Mouse (Mus musculus) spleen, adult 18-20 months (tissue): ENCODE measurements around the gene Olfr507.
"Not testable (repeated sequence)": the region's sequence is repeated elsewhere in the genome, so short reads cannot be mapped to it uniquely, and the experiment has no call there.

ENCODE experiments used
- DNase-seq, 2 experiments: peaks; one replicate each; pipeline ENCODE4 v3.0.0; 2022; ENCODE audit warnings: mixed read lengths in 2 of 2

The Olfr507 gene

GRCm38 (mm10) chr7:108621514-108621913, at the start of gene Olfr507:
Olfr507 (plus strand) TSS chr7:108621814.
- DNase-seq = no peak

DNA sequence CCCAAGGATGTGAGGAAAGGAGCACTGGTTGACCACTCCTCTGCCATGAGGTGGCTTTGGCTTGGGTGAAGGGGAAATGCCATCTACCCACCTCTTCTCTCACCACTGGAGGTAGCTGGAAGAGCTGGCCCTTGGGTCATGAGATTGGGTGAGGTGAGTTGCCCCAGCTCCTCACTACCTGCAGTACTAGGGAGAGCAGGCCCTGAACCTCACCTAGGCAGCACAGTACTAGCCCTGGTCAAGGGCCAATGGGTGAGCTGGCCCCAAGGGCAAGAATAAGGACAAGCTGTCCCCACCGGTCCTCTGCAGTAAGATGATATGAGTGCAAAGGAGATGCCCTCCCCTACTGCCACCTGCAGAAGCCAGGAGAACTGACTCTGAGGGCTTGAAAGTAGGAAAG, 31.8 kb upstream of the Olfr507 start:
- no peak for DNase-seq

DNA sequence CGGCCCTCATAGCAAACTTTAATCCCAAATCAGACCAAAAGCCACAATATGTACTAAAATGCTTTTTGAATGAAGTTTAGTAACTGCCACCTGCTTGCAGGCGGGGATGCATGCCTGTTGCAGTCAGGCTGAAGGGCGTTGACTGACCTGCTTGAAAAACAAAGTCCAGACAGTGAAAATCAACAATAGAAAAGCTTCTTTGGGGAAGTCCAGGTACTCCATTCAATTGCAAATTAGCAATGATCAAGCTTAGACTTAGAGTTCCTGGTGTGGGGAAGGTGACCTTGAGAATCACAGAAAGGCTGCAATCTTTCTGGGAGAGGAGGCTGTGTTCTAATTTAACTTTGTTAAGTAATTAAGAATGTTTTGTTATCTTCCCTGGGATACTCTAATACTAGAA, 19.7 kb upstream of the Olfr507 start:
- DNase-seq = not testable (repeated sequence)

- no peak for DNase-seq
Observed at GRCm38 (mm10) chr7:108610487-108610886, 11.1 kb upstream of the Olfr507 start, which contains the start of gene Olfr506. Olfr506 (plus strand) TSS chr7:108610787.

GRCm38 (mm10) chr7:108614110-108614509, 7.5 kb upstream of the Olfr507 start:
- no peak for DNase-seq

DNA sequence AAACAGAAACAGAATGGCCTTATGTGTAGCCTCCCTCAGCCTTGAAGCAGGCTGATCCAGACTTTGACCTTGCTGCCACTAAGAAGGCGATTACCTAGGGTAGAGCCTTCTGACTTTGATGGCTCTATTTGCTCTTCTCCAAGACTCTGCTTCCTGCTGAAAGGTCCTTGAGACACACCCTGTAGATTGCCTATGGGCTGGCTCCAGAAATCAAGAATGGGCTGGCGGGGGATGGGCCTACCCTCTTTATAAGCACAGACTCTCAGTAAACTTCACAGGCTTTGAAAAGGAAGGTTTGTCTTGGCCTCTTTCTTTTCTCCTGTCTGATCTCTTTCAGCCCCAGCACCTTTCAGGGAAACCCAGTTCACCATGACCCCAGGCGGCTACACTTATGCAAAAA, 4.8 kb upstream of the Olfr507 start:
- DNase-seq = not testable (repeated sequence)

GRCm38 (mm10) chr7:108629694-108630093, 8.1 kb downstream of the Olfr507 start, which contains the start of gene Olfr508:
Olfr508 (plus strand) TSS chr7:108629994.
- no peak for DNase-seq

- DNase-seq = no peak
Observed at GRCm38 (mm10) chr7:108651806-108652205, 30.2 kb downstream of the Olfr507 start, which contains the start of gene Olfr509. Olfr509 (minus strand) TSS chr7:108651906.

GRCm38 (mm10) chr7:108662419-108662818, 40.8 kb downstream of the Olfr507 start:
- no peak for DNase-seq

DNA sequence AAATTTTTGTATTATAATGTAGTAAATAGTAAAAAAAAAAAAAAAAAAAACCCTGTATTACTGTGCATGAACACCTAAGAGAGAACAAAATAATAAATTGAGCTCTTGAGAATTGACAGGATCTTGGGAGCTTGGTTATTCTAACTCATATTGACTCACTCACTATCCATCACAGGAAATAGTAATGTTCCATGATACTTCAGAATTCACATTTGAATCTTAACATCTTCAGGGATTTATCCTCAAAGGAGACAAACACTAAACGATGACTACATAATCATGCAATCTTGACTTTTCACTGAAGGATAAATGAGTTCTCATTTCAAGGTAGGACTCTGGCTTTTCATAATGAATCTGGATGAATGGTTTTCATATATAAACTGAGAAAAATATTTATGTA, 44.5 kb downstream of the Olfr507 start, which contains the start of gene Olfr510:
Gene Olfr510, plus strand, starts transcription at position 301 of the 400 bp plus-strand sequence.
- DNase-seq = no peak

DNA sequence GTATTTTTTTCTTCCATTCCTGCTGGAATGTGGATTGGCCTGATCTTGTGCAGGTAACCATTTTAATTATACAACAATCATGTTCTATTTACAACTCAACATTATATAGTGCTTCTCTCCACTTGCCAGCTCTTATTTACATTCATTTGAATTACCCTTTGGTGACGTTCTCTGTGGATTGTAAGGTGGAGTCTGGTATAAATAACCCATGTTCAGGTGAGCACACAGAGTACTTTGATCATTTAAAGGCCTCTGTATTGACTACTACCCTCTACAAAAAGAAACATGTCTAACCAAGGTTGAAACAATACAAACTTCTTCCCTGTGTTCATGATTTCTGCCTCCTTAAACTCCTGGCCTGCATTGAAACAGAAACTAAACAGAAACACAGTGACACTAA, 49.4 kb downstream of the Olfr507 start:
- DNase-seq = no peak
